Mouse (Mus musculus) myocyte (in vitro differentiated cells): ENCODE results near the gene Traf4. TPM values are rescaled to one million over a fixed set of nuclear protein-coding genes. Genes with fewer than 3 reads are reported as not detected.
"Not testable (repeated sequence)": the region's sequence is repeated elsewhere in the genome, so short reads cannot be mapped to it uniquely, and the experiment has no call there.

Experiments
- H3K27me3 ChIP-seq: one replicate; pipeline ENCODE4 v1.6.1; 2011; ENCODE audit not compliant: control insufficient read depth, insufficient read depth, insufficient read length
- H3K36me3 ChIP-seq: one replicate; pipeline ENCODE4 v1.6.1; 2011; ENCODE audit not compliant: control insufficient read depth, insufficient read depth
- H3K4me2 ChIP-seq: one replicate; pipeline ENCODE4 v1.6.1; 2011; ENCODE audit warnings: low read depth, control low read depth
- H3K4me3 ChIP-seq: one replicate; pipeline ENCODE4 v1.5.1; 2011; ENCODE audit warnings: mild to moderate bottlenecking, control low read depth, moderate library complexity
- H3K79me2 ChIP-seq: one replicate; pipeline ENCODE4 v1.6.1; 2011; ENCODE audit not compliant: control insufficient read depth, insufficient read depth
- H3ac ChIP-seq: one replicate; pipeline ENCODE4 v1.6.1; 2011; ENCODE audit not compliant: control insufficient read depth, insufficient read length
- CEBPB ChIP-seq: IDR thresholded peaks from 2 replicates; pipeline ENCODE4 v1.6.1; 2011; ENCODE audit warnings: mild to moderate bottlenecking, moderate library complexity; ENCODE audit not compliant: poor library complexity, insufficient read depth, severe bottlenecking
- E2F4 ChIP-seq: IDR thresholded peaks from one replicate; pipeline ENCODE4 v1.6.1; 2011; ENCODE audit warnings: mild to moderate bottlenecking, control low read depth, moderate library complexity; ENCODE audit not compliant: insufficient read depth
- MAX ChIP-seq: IDR thresholded peaks from one replicate; pipeline ENCODE4 v1.6.1; 2011; ENCODE audit warnings: low read depth, mild to moderate bottlenecking, control low read depth
- MYOD1 ChIP-seq, 3 experiments: IDR thresholded peaks; one replicate each; pipeline ENCODE4 v1.6.1; 2011; ENCODE audit warnings: control low read depth in 2 of 3, low read depth in 2 of 3, mild to moderate bottlenecking in 2 of 3, moderate library complexity in 1 of 3; ENCODE audit not compliant: insufficient read length in 2 of 3, control insufficient read depth in 1 of 3
- MYOG ChIP-seq, 3 experiments: IDR thresholded peaks; one replicate each; pipeline ENCODE4 v1.6.1; 2011; ENCODE audit warnings: control low read depth in 2 of 3, low read depth in 2 of 3, mild to moderate bottlenecking in 2 of 3; ENCODE audit not compliant: insufficient read length in 2 of 3, control insufficient read depth in 1 of 3, insufficient read depth in 1 of 3
- POLR2A ChIP-seq: IDR thresholded peaks from one replicate; pipeline ENCODE4 v1.6.1; 2011; ENCODE audit warnings: low read depth, mild to moderate bottlenecking, control low read depth, moderate library complexity; ENCODE audit not compliant: insufficient read length
- POLR2AphosphoS2 ChIP-seq: IDR thresholded peaks from one replicate; pipeline ENCODE4 v1.6.1; 2011; ENCODE audit warnings: low read depth, control low read depth; ENCODE audit not compliant: insufficient read length
- REST ChIP-seq: IDR thresholded peaks from one replicate; pipeline ENCODE4 v1.6.1; 2011; ENCODE audit warnings: mild to moderate bottlenecking, control low read depth, moderate library complexity; ENCODE audit not compliant: insufficient read depth, insufficient read length
- SRF ChIP-seq: IDR thresholded peaks from one replicate; pipeline ENCODE4 v1.6.1; 2011; ENCODE audit warnings: low read depth; ENCODE audit not compliant: control insufficient read depth, insufficient read length
- TCF12 ChIP-seq: IDR thresholded peaks from one replicate; pipeline ENCODE4 v1.6.1; 2011; ENCODE audit warnings: mild to moderate bottlenecking, control low read depth; ENCODE audit not compliant: poor library complexity, insufficient read depth, severe bottlenecking
- TCF3 ChIP-seq: IDR thresholded peaks from one replicate; pipeline ENCODE4 v1.6.1; 2011; ENCODE audit warnings: low read depth, control low read depth; ENCODE audit not compliant: insufficient read length
- USF1 ChIP-seq: IDR thresholded peaks from one replicate; pipeline ENCODE4 v1.6.1; 2011; ENCODE audit warnings: low read depth, mild to moderate bottlenecking, control low read depth, moderate library complexity
- polyA plus RNA-seq: library from polyadenylated mRNA; unstranded; fragments of >200 nt; fragmentation: generic; extraction: Trizol; gene quantifications from one replicate; pipeline ENCODE4 v1.2.1, GENCODE M21; 2012; ENCODE audit warnings: missing spikeins

The Traf4 gene
- polyA plus RNA-seq, 1 experiment = 206 TPM

DNA sequence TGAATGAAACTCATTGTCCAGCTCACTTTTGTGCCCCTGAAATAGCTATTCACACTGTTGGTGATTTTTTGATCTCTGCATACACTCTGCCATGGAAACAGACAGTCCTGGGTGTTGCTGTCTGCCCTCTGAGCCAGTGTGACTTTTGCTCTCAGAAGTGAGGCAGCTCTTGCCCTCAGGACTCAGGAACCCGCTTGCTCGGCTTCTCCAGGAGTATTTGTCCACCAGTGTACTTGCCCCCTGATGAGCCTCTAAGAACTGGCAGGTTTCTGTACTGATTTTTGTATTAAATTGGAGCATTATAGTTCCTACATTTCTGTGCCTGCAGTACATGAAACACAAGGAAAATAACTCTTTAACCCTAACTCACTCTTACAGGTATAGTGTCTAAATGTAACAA lies 21.9 kb downstream of the Traf4 start:
- no peak overlapping the region for H3ac ChIP-seq
- TF ChIP-seq MYOD1 (IDR thresholded peaks at IDR 0.05; ENCODE audit: control insufficient read depth in 1 of 3, insufficient read length in 2 of 3, low read depth in 2 of 3) = no peak
- H3K79me2 ChIP-seq = peaks cover 33% of the 10 kb centered on the region
- H3K4me2 ChIP-seq = no peak overlapping the region
- peaks cover 7% of the 10 kb centered on the region for H3K36me3 ChIP-seq
- no peak overlapping the region for H3K4me3 ChIP-seq
- no peaks in the 10 kb centered on the region for H3K27me3 ChIP-seq

DNA sequence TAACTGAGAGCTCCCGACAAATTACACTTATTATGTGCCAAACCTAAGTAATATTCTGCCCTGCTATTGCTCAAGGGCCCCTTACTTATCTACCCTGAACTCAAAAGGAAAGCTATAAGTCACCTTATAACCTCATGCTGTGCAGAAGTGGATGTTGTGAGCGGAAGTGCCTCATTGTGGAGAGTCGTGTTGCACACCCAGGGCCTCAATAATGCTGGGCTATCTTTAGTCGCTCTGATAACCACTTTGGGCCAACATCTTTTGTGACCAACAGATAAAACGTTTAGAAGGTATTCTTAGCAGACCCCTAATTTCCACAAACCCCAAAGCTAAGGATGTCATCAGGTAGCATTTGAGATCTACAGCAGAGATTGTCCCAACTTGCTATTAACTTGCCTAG lies 24.7 kb downstream of the Traf4 start:
- H3K79me2 ChIP-seq = peaks cover 58% of the 10 kb centered on the region
- H3K27me3 ChIP-seq = no peaks in the 10 kb centered on the region
- no peak overlapping the region for H3K4me2 ChIP-seq
- H3K4me3 ChIP-seq = no peak overlapping the region
- no peak overlapping the region for H3ac ChIP-seq
- TF ChIP-seq CEBPB (no peak), MAX (no peak), SRF (no peak), POLR2A (no peak), REST (no peak), TCF12 (no peak), MYOD1 (IDR thresholded peaks at IDR 0.05; ENCODE audit: control insufficient read depth in 1 of 3, insufficient read length in 2 of 3, low read depth in 2 of 3) (no peak)
- H3K36me3 ChIP-seq = peaks cover 9% of the 10 kb centered on the region

DNA sequence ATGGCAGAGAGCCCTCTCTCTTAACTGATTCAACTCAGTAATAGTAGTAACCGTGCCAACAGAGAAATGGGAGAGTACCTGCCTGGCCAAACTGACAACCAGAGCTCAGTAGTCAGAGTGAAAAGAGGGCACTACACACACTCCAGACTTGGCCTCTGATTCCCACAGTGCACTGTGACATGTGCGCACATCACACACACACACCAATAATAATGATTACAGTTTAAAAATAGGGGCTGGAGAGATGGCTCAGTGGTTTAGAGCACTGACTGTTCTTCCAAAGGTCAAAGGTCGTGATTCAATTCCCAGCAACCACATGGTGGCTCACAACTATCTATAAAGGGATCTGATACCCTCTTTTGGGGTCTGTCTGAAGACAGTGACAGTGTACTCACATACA lies 27.4 kb downstream of the Traf4 start:
- Histone ChIP-seq H3K4me2 (no peak overlapping the region), H3K36me3 (peaks cover 6% of the 10 kb centered on the region), H3K4me3 (no peak overlapping the region), H3K79me2 (peaks cover 79% of the 10 kb centered on the region), H3ac (no peak overlapping the region), H3K27me3 (no peaks in the 10 kb centered on the region)
- TF ChIP-seq SRF = no peak
- TF ChIP-seq MAX = no peak
- TF ChIP-seq REST = no peak
- TF ChIP-seq POLR2A = no peak
- TF ChIP-seq CEBPB = no peak
- TF ChIP-seq MYOG (IDR thresholded peaks at IDR 0.05; ENCODE audit: control insufficient read depth in 1 of 3, insufficient read depth in 1 of 3, insufficient read length in 2 of 3, low read depth in 2 of 3) = no peak
- TF ChIP-seq TCF3 = no peak
- no peak for TF ChIP-seq MYOD1 (IDR thresholded peaks at IDR 0.05; ENCODE audit: control insufficient read depth in 1 of 3, insufficient read length in 2 of 3, low read depth in 2 of 3)
- TF ChIP-seq E2F4 = no peak
- TF ChIP-seq USF1 = no peak
- TF ChIP-seq TCF12 = no peak
- no peak for TF ChIP-seq POLR2AphosphoS2

DNA sequence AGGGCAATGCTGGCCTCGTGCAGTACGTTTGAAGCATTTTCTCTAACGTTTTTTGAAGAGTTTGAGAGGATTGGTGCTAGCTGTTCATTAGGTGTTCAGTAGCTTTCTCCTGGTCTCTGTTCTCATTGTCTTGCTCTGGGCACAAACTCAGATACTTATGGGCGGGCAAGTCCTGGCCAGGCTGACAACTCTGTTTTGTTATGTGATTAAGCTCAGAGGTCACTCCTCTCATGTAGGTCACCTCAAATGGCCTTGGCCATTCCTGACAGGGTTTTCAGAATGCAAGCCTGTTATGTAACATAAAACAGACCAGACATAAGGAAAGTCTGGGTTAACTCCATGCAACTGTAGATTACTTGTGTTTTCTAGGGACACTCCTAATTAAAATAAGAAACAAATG lies 27.8 kb downstream of the Traf4 start:
- Histone ChIP-seq H3K4me3 (no peak overlapping the region), H3K4me2 (no peak overlapping the region), H3K79me2 (peaks cover 82% of the 10 kb centered on the region), H3K27me3 (no peaks in the 10 kb centered on the region), H3K36me3 (peaks cover 4% of the 10 kb centered on the region), H3ac (no peak overlapping the region)
- TF ChIP-seq REST (no peak), E2F4 (no peak), TCF12 (no peak), MYOG (IDR thresholded peaks at IDR 0.05; ENCODE audit: control insufficient read depth in 1 of 3, insufficient read depth in 1 of 3, insufficient read length in 2 of 3, low read depth in 2 of 3) (no peak), MYOD1 (IDR thresholded peaks at IDR 0.05; ENCODE audit: control insufficient read depth in 1 of 3, insufficient read length in 2 of 3, low read depth in 2 of 3) (no peak), MAX (no peak), POLR2A (no peak), TCF3 (no peak), USF1 (no peak), CEBPB (no peak), POLR2AphosphoS2 (no peak), SRF (no peak)

DNA sequence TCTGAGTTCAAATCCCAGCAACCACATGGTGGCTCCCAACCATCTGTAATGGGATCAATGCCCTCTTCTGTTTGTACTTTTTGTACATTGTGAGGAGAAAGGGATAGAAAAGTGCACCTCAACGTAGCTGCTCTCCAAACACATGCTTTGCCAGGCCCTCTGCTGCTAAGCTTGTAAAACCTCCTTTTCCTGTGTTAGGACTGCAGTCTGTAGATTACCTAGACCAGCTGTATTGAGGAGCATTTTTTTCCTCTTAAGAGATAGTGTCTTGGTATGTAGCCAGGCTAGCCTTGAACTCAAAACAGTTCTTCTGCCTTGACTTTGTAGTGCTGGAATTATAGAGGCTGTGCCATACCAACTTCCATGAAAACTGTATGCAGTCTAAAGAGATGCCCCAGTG lies 29.3 kb downstream of the Traf4 start:
- H3K4me3 ChIP-seq = no peak overlapping the region
- TF ChIP-seq TCF3 (no peak), SRF (no peak), E2F4 (no peak), TCF12 (no peak), POLR2A (no peak), MYOG (IDR thresholded peaks at IDR 0.05; ENCODE audit: control insufficient read depth in 1 of 3, insufficient read depth in 1 of 3, insufficient read length in 2 of 3, low read depth in 2 of 3) (no peak), POLR2AphosphoS2 (no peak), USF1 (no peak), MYOD1 (IDR thresholded peaks at IDR 0.05; ENCODE audit: control insufficient read depth in 1 of 3, insufficient read length in 2 of 3, low read depth in 2 of 3) (no peak), REST (no peak), CEBPB (no peak), MAX (no peak)
- no peak overlapping the region for H3ac ChIP-seq
- H3K79me2 ChIP-seq = peaks cover 91% of the 10 kb centered on the region
- H3K36me3 ChIP-seq = peaks cover 4% of the 10 kb centered on the region
- H3K4me2 ChIP-seq = no peak overlapping the region
- H3K27me3 ChIP-seq = no peaks in the 10 kb centered on the region

DNA sequence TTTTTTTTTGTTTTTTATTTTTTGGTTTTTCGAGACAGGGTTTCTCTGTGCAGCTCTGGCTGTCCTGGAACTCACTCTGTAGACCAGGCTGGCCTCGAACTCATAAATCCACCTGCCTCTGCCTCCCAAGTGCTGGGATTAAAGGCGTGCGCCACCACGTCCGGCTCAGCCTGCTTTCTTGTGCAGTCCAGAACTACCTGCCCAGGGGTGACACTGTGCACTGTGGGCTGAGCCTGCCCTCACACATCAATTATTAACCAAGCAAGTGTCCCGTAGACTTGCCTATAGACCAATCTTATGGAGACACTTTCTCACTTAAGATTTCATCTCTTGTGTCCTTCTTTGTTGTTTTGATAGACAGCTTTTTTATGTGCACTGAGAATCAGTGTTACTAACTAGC lies 30.1 kb downstream of the Traf4 start:
- H3K4me2 ChIP-seq, H3K27me3 ChIP-seq, H3ac ChIP-seq, H3K36me3 ChIP-seq, H3K4me3 ChIP-seq: not testable (repeated sequence)
- peaks cover 92% of the 10 kb centered on the region for H3K79me2 ChIP-seq
